Mouse (Mus musculus) right cerebral cortex, postnatal 36 days (tissue): Measurements from ENCODE around the gene Erich6b.

ENCODE experiments used
- DNase-seq, 2 experiments: peaks; one replicate each; pipeline ENCODE4 v3.0.0; 2022; ENCODE audit warnings: low spot score in 2 of 2, mixed read lengths in 1 of 2

Erich6b gene

DNA sequence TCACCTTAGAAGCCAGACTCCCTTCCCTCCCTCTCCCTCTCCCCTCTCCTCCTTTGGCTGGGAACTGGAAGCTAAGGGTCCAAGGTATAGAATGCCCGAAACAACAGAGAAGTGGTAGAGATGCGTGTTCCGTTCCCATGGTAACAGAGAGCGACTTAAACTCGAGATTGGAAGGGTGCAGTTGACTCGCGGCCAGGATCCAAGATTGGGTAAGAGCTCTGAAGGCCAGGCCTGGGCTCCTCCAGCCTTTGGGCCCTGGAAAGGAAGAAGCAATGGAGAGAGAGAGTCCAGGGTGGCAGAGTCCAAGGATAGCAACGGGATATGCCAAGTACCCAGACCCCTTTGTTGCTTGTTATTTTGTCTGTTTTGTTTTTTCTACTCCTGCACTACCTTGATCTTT is at the start of gene Erich6b:
Gene Erich6b, plus strand, starts transcription at position 180 of the 400 bp plus-strand sequence.
- no peak for DNase-seq

GRCm38 (mm10) chr14:75592978-75593377 is 49.1 kb upstream of the Erich6b start, which contains the start of gene Spert:
Spert (minus strand) TSS chr14:75593116.
- no peak for DNase-seq

- no peak for DNase-seq
Measured at GRCm38 (mm10) chr14:75609176-75609575, 32.9 kb upstream of the Erich6b start.

DNA sequence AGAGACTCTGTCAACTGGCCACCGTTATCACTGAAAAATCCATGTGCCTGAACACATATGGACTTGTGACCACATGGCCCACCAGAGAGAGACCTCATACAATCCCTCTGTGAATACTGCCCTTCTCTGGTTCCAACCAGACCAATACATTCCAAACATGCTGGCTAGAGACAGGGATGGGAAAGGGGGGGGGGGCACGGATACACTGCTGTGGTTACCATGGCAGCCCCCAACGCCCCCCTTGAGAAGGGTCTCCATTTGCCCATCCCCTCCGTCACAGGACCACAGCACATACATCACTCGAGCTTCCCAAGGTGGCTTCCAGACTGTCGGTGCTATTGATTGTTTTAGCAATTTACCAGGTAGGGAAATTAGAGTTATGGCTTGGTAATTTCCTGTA is 25.7 kb upstream of the Erich6b start:
- DNase-seq = no peak

DNA sequence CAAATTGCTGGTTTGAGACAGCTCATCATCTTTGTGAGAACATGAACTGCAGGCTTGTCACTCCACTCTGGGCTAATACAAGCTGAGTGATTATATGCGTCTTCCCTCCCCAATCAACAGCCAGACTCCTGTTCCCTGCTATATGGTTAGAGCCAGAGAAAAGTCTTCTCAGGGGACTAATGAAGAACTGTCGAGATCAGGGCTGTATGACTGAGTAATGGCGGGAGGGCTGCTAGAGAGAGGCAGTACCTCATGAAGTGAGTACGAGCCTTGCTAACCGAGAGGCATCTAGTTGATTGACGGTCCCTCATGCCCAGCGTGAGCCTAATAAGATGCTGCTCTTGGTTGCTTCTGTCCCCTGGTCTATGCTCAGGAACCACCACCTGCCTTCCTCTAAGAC is 19.1 kb upstream of the Erich6b start:
- no peak for DNase-seq

- no peak for DNase-seq
Measured at GRCm38 (mm10) chr14:75628870-75629269, 13.2 kb upstream of the Erich6b start.

- DNase-seq = no peak
Measured at GRCm38 (mm10) chr14:75635350-75635749, 6.7 kb upstream of the Erich6b start.

GRCm38 (mm10) chr14:75636107-75636506 is 6.0 kb upstream of the Erich6b start:
- no peak for DNase-seq

GRCm38 (mm10) chr14:75637641-75638040 is 4.4 kb upstream of the Erich6b start:
- DNase-seq = no peak

DNA sequence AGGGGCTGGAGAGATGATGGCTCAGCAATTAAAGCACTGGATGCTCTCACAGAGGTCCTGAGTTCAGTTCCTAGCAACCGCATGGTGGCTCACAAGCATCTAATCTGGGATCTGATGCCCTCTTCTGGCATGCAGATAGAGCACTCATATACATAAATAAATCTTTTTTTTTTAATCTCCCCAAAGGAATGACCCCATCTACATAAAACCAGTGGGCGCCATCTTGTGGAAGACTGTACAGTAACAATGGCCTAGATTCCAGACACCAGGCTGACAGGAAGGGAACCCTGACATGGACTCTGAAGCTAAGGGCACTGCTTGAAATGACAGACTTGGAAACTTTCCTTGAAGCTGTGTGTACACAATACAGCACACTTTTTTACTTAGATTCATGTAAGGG is 1.2 kb upstream of the Erich6b start:
- no peak for DNase-seq

DNA sequence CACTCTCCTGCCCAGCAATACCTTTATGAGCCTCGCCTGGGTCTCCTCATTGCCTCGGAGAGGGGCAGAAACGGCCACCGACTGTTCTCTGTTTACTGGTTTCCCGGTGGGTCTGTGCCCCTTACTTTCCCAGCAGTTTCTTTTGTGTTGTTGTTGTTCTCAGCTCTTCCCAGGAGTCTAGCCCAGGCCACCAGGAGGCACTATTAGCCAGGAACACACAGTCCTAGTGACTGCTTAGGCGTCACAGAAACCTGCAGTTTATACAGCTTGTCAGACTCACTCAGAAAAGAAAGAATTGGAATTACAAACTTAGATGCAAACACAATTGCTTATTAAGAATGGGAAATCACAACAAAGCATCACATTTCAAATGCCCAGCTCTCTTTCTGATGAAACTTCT is 690 bp upstream of the Erich6b start:
- no peak for DNase-seq

- DNase-seq = no peak
Measured at GRCm38 (mm10) chr14:75645461-75645860, 3.4 kb downstream of the Erich6b start.

- DNase-seq = no peak
Measured at GRCm38 (mm10) chr14:75646060-75646459, 4.0 kb downstream of the Erich6b start.

DNA sequence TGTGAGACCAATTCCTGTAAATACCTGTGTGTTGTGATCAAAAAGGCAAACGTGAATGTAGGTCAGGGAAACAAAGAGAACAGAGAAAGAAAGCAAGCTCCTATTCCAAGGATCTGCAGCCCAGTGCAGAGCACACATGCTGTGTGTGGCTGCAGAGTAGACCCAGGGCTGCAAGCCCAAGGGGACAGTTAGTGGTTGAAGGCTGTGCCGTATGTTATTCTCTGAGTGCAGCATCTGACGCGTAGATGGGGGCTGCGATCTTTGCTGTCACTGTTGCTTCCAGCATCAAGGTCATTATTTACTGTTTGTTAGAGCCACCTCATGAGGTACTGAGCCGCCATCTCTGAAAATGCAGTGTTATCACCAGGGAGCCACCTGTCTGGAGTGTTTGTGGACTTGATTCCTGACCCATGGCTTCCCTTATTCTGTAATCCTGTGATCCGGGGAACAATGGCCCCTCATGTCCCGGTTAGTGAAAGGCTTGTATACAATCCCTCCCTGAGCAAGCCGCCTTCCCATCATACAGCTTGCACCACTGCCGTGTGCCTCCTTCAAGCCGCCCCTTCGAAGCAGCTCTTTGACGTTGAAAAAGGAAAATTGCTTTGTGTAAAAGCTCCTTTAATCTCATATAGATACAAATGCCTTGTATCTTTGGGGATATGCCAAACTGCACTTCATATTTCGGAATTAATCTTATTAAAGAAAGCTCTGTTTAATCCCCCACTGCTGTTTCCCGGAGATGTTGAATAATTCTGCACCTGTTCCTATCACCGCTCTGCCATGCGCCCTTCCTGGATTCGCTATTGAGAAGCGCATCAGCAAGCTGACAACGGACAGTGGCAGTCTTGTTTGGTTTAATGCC is 5.1 kb downstream of the Erich6b start:
- DNase-seq = no peak

- DNase-seq = no peak
Measured at GRCm38 (mm10) chr14:75660936-75661335, 18.9 kb downstream of the Erich6b start.

DNA sequence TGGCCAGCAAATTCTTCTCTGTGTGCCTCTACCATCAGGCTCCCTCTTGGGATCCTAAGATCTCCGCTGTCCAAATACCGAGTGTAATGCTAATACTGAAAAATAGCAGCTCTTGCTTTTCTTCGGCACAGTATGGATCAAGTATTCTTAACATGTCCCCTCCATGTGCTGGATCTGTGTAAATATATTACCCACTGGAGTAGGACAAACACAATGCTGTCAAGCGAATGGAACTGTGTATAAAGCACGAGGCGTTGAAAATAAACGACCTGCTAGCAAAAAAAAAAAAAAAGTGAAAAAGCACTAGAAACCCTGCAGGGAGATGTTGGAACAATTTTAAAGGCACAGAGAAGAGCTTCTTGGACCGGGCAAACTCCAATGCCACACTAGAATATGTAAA is 19.5 kb downstream of the Erich6b start:
- no peak for DNase-seq

GRCm38 (mm10) chr14:75665430-75666180 is 23.5 kb downstream of the Erich6b start:
- DNase-seq = no peak

DNA sequence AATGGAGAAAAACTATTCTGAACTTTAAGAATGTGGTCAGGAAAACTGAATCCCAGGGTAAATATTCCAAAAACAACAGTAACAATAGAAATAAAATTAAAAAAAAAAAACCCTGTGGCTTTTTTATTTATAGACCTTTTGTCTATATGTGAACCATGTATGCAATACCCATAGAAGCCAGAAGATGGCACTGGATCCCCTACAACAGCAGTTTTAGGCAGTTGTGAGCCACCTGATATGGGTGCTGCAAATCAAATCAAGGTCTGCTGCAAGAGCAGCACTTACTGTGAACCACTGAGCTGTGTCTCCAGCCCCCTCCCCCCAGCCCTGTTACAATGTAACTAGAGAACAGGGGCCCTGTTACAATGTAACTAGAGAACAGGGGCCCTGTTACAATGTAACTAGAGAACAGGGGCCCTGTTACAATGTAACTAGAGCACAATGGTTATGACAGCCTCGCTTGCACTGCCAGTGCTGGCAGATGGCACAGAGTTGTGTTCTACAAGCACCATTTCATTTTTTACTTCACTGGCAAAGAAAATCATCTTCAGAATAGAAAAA is 27.1 kb downstream of the Erich6b start:
- no peak for DNase-seq

DNA sequence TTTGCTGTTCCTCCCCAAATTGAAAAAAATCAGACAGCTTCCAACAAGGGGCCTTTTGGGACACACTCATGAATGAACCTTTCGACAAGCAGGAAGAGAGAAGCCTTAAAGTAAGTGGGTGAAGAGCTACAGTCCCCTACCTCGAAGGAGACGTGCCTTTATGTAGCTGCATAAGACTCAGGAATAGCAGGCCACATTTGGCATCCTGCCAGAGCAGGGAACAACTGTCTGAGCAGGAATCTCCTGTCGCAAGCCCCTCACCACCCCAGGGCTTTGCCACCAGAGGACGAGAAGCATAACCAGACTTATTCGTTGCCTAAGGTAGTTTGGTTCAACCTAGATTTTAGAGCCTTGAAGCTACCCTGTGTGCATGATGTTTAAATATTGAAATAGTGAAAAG is 34.3 kb downstream of the Erich6b start:
- no peak for DNase-seq

- DNase-seq = no peak
Measured at GRCm38 (mm10) chr14:75690428-75690827, 48.4 kb downstream of the Erich6b start.

- DNase-seq = no peak
Measured at GRCm38 (mm10) chr14:75696096-75696495, 54.0 kb downstream of the Erich6b start.

DNA sequence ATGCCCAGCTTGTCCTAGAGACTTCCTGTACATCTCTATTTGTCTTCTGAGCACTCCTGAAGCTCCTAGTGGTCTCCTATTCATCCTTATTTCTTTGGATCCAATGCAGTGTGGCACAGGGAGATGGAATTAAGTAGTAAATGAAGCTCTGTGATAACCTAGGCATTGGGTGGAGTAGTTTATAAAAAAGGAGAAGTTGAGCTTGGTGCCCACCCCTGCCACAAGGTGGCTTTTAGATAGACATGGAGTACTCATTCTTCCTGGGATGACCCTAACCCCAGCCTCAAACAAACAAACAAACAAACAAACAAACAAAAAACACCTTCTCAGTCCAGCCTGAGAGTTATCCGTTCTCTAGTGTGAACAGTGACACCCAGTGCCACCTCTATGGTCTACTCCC is 55.9 kb downstream of the Erich6b start:
- DNase-seq = no peak

DNA sequence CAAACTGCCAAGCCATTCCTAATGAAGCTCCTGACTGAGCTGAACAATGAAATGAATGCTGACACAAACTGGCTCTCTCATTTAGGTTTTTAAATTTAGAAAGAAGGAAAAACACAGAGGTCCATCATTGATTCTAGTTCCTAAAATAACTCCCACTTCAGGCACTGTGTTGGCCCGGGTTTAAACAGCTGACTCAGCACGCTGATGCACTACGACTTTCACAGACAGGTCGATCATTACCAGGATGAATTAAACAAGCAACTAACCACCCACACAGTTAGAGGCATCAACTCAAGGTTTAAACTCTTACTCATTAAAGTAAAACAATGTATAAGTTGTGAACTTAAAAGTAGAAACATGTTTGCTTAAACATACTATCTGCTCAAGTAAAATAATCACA is 64.6 kb downstream of the Erich6b start:
- no peak for DNase-seq
